22 mouse cellular contexts compared by ENCODE assay signal in the genomic region with DNA sequence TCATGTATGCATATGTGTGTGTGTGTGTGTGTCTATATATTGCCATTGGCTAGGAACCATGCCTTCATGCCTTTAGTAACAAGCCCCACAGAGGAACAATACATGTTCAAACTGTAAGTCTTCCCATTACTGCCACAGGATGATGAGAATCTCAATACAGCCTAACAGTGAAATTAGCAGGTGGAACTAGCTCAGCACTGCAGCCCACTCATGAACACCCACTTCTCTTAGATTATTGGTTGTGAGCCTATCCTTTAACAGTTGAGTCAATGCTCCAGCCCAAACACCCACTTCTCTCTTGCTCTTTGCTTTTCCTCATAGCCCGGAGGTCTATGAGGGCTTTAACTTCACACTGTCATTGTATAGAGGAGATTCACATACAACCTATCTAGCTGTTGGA.
"Had no signal": no experiment of that assay in that cellular context is flagged by ENCODE, and none has a peak within 500 bp of the region (broad histone marks: within the 10 kb centered on the region; RNA-seq: fewer than 3 reads in every experiment).

No protein-coding gene starts in this region.

- DNase-seq: gastrocnemius, adult 2 months; gastrocnemius, postnatal 10 days; gastrocnemius, postnatal 25 days; heart, postnatal 10 days; heart, postnatal 4 days; kidney, adult 18-20 months; kidney, adult 8-10 months; kidney, postnatal 10 days; kidney, postnatal 25 days; kidney, postnatal 4 days; liver; liver, embryonic 13.5 days had no signal

- H3K27ac ChIP-seq: gastrocnemius, adult 2 months; heart, embryonic 10.5 days; hindbrain, embryonic 10.5 days; hindbrain, embryonic 12.5 days; hindbrain, embryonic 14.5 days; intestine, embryonic 15.5 days; left cerebral cortex, adult 2 months; limb, embryonic 10.5 days; limb, embryonic 12.5 days; liver, embryonic 13.5 days; liver, embryonic 15.5 days had no signal

- H3K4me3 ChIP-seq: gastrocnemius, adult 2 months; heart, embryonic 10.5 days; heart, embryonic 12.5 days; hindbrain, embryonic 10.5 days; hindbrain, embryonic 12.5 days; intestine, embryonic 15.5 days; left cerebral cortex, adult 2 months; limb, embryonic 10.5 days; limb, embryonic 12.5 days; liver, embryonic 13.5 days; liver, embryonic 15.5 days had no signal
